Mouse (Mus musculus): ENCODE measurements around the gene 1110002E22Rik. TPM values are rescaled to one million over a fixed set of nuclear protein-coding genes. Genes with fewer than 3 reads are reported as not detected.

1110002E22Rik gene
- total RNA-seq, 2 experiments from 2014 or later: 2.6 to 2.7 TPM

Other genes with a start within 250 kb of the 1110002E22Rik start
- gene H2afz, start 200.6 kb upstream of the 1110002E22Rik start, total RNA-seq (2021): 100 to 1,000 TPM; 156 to 186 TPM
- gene Dnajb14, start 197.4 kb upstream of the 1110002E22Rik start, total RNA-seq (2021): 10 to 100 TPM; 44.5 to 46.3 TPM
- 10 to 100 TPM; 75.1 to 76.3 TPM for gene Lamtor3, start 146.5 kb upstream of the 1110002E22Rik start, total RNA-seq (2021)
- 1 to 10 TPM; 2.5 to 2.9 TPM for gene Dapp1, start 83.5 kb upstream of the 1110002E22Rik start, total RNA-seq (2021)
- gene Gm5105, start 2.3 kb downstream of the 1110002E22Rik start, total RNA-seq (2021): under 1 TPM in 1 of 2 experiments, not detected in 1; 0.21 TPM
- gene Trmt10a, start 78.4 kb downstream of the 1110002E22Rik start, total RNA-seq (2021): 1 to 10 TPM; 5.8 to 7.3 TPM
- 1 to 10 TPM; 6.0 to 6.2 TPM for gene Mttp, start 79.9 kb downstream of the 1110002E22Rik start, total RNA-seq (2021)
- gene 4930579F01Rik, start 128.8 kb downstream of the 1110002E22Rik start, total RNA-seq (2021): not detected
- gene Adh7, start 152.7 kb downstream of the 1110002E22Rik start, total RNA-seq (2021): not detected
- under 1 TPM; 0.60 to 0.62 TPM for gene Adh1, start 195.9 kb downstream of the 1110002E22Rik start, total RNA-seq (2021)
- not detected for gene Adh6a, start 248.2 kb downstream of the 1110002E22Rik start, total RNA-seq (2021)

Measured in left cerebral cortex, postnatal 25 days (tissue).